Mouse (Mus musculus) heart, postnatal 0 days (tissue): ENCODE results near the gene Wars2.

ENCODE experiments used
- CTCF ChIP-seq: IDR thresholded peaks from 2 replicates; pipeline ENCODE4 v1.5.1; 2016; ENCODE audit warnings: antibody characterized with exemption, control low read depth, low read depth
- EP300 ChIP-seq: IDR thresholded peaks from 2 replicates; pipeline ENCODE4 v1.6.1; 2016; ENCODE audit warnings: antibody characterized with exemption, low read depth

DNA sequence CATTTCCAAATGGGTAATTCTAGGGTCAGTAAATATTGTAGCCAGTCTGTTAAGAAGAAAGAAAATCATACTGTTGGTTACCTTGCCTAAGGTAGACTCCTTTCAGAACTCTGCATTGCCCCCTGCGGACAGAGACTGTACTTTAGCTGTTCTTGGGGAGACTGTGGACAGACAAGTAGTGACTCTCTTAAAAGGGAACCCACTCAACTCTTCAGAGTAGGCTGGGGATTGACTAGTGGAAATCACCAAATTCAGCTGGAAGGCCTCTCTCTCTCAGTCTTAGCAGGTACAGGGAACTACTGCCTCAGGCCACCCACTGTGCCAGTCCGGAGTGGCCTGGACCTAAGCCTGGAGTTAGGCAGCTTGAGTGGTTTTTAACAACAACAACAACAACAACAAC is 121.1 kb downstream of the Wars2 start:
- TF ChIP-seq CTCF (no peak), EP300 (no peak)
